Mouse (Mus musculus): Measurements from ENCODE around the gene Afmid.
"Not testable (repeated sequence)": the region's sequence is repeated elsewhere in the genome, so short reads cannot be mapped to it uniquely, and the experiment has no call there.

Afmid gene

DNA sequence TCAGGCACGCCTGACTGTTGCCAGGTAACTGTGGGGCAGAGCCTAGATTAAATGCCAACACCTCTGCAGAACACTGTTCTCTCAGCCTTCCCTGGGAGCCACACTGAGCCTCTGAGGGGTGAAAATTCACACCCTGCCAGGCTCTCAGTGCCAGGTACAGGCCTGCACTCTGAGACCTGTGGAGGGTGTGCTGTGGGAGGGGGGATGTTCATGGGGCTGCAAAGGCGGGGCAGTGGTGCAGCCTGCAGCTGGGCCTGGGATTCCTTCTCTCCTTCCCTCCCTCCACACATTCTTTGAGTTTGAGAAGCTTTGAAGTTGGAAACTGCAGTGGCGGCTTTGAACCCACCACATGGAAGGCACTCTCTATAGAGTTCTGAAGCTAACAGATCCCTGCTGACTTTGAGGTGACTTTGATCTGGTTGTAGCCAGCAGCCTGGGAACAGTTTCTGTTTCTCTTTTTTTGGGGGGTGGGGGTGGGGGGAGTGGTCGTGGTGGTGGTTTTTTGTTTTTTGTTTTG lies 31.6 kb upstream of the Afmid start:
- DNase-seq (ENCODE audit: low spot score) = no peak

- no peak for DNase-seq (ENCODE audit: low spot score)
Observed at GRCm38 (mm10) chr11:117796954-117797353, 28.8 kb upstream of the Afmid start.

DNA sequence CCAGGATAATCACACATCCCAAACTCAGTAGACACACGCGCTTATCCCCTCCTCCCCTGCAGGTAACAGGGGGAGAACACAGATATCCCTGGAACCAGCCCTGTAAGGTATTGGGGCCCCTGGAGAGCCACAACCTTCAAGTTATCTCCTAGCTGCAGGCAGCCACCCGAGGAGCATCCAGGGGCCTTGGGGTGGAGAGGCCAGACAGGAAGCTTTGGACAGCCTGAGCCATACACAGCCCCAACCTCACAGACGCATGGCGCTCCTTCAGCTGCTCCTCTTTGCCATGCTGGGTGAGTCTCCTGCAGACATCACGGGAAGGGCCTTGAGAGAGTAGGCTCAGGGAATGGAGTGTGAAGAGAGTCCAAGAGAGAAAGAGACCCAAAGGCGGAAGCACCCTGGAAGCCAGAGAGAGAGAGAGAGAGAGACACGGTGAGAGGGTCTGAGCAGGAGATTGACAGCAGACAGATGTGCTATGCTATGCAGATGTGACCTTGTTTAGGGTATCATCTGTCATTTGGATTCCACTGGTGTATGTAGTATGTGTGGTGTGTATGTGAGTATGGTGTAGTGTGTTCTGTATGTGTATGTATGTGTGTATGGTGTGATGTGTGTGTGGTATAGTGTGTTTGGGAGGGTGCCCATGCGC lies 28.1 kb upstream of the Afmid start, which contains the start of gene 6030468B19Rik:
TSS of gene 6030468B19Rik (plus strand) at position 150 of the 649 bp plus-strand sequence.
- DNase-seq (ENCODE audit: low spot score) = no peak

DNA sequence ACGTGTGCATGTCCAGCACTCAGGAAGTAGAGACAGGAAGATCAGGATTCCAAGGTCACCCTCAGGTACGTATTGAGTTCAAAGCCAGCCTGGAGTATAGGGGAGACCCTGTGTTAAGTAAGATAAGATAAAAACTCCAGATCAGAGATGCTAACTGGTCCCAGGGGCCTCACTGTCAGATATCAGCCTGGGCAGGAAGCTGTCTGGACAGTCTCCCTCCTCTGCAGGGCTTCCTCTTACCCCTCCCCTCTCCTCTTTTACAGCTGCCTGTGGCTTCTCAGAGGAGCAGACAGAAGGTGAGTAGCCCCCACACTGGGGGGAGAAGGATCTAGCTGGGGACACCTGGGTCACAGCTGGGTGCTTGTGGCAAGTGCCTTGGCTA lies 27.6 kb upstream of the Afmid start:
- DNase-seq (ENCODE audit: low spot score) = no peak

DNA sequence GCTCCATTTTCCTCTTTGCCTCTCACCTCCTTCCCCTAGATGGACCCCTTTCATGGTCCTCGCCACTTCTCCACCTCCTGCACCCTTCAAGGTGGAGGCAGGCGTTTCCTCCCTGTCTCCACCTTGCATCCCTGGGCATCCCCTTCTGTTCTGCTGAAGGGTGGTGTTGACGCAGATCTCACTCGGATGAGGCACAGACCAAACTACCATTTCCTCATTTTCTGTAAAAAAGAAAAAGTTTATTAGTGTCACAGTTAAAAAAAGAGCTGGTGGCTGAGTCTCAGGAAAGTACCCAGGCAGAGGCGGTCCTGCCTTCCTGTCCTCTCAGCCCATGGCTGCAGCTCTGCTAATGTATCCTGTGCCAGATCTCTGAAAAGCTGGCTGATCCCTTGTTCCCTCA lies 26.6 kb upstream of the Afmid start:
- DNase-seq (ENCODE audit: low spot score) = no peak

DNA sequence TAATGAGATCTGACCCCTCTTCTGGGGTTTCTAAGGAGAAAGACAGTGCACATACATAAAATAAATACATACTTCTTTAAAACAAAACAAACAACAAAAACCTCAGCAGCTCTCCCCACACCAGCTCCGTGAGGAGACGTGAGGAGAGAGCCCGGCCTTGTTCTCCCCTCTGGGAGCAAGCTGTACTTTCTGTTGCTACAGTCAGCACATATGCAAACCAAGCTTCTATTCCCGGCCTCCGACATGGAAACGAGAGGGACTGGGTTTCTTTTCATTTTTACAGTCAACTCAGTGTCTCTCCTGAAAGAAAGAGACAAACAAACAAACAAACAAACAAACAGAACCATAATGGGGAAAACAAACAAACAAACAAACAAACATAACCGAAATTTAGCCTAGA lies 25.7 kb upstream of the Afmid start:
- DNase-seq (ENCODE audit: low spot score) = no peak

GRCm38 (mm10) chr11:117801650-117802049 lies 24.1 kb upstream of the Afmid start:
- no peak for DNase-seq (ENCODE audit: low spot score)

- DNase-seq (ENCODE audit: low spot score) = no peak
Observed at GRCm38 (mm10) chr11:117803166-117803688, 22.5 kb upstream of the Afmid start.

- no peak for DNase-seq (ENCODE audit: low spot score)
Observed at GRCm38 (mm10) chr11:117806781-117807180, 18.9 kb upstream of the Afmid start.

DNA sequence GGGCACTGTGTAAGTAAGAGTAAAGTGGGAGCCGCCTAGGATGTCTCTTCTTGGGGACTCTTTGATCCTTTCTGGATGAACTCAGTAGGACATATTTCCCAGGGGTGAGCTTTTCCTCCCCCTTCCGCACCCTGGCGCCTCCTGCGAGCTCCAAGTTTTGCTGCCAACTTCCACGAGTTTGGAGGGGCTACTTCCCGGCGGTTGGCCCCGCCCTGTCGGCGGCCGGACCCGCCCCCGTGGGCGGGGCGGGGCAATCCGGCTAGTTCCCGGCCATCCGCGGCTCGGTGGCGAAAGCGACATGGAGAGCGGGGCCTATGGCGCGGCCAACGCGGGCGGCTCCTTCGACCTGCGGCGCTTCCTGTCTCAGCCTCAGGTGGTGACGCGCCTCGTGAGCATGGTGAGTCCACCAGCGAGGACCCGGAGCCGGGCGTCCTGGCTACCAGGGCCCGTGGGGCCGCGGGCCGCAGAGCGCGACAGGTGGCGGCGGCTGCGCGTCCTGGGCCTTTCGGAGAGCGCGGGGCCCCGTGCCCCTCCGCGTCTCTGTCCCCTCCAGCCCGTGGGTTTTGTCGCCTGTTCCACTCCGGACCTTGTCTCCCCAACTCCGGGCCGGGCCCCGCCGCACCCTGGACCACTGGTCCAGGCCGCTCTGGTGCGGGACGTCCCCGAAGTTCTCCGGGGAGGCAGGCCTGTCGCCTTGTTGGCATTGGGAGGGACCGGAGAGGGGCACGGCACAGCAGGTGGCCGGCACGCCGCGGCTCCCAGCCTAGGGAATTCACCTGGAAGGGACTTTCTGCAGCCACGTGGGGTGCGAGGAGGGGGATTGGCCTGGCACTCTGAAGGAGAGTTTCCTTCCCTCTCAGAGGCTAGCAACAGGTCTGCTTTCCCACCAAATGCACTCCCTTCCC lies 16.1 kb upstream of the Afmid start, which contains the start of the genes Gm20708 and Syngr2:
TSS of gene Gm20708 (plus strand) at position 262 of the 905 bp plus-strand sequence.
TSS of gene Syngr2 (plus strand) at position 262 of the 905 bp plus-strand sequence.
- DNase-seq (ENCODE audit: low spot score) = no peak

DNA sequence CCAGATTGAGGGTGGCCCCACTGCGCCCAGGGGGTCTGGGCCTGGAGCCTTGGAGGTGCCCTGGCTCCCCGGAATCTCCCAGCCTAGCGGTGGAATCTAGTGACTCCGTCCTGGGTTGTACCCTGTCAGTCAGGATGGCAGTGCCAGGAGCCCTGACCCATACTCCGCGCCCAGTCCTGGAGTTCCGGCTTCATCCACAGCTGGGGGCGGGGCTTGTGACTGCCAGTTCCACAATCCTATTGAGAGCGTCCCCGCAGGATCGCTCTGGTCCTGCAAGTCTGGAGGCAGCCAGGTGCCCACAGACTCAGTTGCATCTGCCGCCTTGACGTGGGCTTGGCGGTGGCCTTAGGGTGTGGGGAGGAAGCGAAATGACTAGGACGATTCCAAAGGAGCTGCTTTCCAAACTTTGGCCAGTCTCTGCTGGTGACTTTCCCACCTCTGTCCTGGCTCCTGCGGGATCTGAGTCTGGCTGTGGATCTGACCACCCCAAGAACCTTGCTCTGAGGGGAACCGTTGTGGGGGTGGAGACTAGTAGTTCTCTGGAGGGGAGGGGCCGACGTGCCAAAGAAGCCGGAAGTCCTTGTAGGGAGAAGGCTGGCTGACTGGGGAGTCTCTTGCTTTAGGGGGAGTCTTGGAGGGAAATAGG lies 15.2 kb upstream of the Afmid start:
- DNase-seq (ENCODE audit: low spot score) = no peak

GRCm38 (mm10) chr11:117813867-117814266 lies 11.9 kb upstream of the Afmid start:
- DNase-seq (ENCODE audit: low spot score) = no peak

DNA sequence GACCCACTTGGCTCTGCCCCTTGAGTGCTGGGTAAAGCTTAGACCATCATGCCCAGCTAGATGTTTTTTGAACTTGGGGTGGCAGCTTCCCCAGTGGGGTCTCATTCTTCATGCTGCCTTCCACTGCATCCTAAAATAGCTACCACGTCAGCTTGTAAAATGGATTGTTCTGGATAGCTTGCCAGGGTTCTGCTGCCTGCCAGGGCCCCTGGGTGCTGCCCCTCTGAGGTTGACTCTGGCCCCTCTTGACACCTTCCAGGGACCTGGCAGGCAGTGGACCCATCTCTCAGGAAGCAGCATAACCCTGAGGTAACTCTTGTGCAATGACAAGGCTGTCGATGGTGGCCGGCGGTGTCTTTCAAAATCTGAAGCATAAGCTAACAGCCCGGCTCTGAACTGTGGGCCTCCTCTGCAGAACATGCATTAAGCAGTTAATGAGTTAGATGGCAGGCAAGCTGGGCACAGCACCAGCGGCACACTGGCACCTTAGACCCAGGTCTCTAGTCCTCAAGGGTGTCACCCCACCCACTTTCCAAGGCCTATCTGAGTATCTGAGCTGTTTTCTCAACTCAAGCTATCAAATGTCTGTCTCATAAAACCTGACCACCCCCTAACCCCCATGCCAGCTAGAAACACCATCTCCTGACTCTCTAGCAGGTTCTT lies 10.9 kb upstream of the Afmid start:
- DNase-seq (ENCODE audit: low spot score) = no peak

DNA sequence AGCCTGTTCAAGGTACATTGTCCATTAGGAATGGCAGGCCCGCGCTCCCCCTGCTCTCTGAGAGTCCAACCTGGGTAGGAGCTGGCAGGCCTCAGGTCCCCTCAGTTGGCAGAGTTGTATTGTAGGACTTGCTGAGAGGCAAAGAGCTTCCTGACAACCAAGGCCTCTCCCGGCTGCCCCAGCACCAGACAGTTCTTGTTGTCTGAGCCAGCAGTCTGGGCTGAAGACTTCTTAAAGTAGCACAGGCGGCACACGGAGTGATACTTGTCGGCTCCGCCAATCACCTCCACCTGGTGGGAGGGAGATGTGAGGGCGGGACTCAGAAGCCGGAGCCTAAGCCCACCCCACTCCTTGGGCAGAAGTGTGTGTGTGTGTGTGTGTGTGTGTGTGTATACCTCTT lies 9.9 kb upstream of the Afmid start:
- not testable (repeated sequence) for DNase-seq (ENCODE audit: low spot score)

- no peak for DNase-seq (ENCODE audit: low spot score)
Observed at GRCm38 (mm10) chr11:117816389-117816996, 9.2 kb upstream of the Afmid start.

DNA sequence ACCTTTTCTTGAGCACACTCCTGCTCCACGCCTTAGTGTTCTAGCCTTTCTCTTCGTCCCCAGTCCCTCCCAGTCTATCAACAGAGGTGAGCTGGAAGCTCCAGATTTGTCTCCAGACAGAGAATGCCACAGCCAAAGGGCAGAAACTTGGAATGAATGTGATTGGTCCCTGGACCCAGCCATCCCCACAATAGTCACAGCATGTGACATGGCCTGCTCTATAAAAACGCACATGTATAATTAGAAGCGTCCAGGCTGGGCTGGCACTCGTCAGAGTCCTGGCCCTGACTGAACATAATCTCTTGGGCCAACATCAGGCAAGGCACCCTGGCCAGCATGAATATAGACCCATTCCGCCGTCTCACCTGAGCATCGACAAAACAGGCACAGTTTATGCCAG lies 6.6 kb upstream of the Afmid start:
- no peak for DNase-seq (ENCODE audit: low spot score)

- no peak for DNase-seq (ENCODE audit: low spot score)
Observed at GRCm38 (mm10) chr11:117820173-117820572, 5.6 kb upstream of the Afmid start.

- no peak for DNase-seq (ENCODE audit: low spot score)
Observed at GRCm38 (mm10) chr11:117821868-117822267, 3.9 kb upstream of the Afmid start.

DNA sequence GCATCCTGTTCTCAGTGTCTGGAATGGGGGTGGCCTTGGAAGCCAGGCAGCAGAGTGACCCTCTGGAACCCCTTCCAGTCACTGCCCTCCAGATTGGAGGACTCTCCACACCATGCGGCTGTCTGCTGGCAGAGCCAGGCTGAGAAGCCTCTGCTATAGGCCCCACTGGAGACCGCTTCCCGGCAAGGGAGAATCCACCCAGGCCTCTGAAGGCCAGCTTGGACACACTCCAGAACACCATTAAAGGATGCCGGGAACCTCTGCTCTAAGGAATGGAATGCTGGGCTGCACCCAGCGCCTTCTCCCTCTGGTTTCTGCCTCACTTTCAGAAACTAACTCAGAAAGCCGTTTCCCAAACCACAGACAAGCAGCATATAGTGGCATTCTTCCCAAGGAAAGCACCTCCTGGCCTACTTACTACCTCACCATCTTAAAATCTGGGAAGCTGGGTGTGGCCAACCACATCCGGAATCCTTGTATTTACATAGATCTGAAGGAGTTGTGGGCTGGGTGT lies 2.9 kb upstream of the Afmid start:
- DNase-seq (ENCODE audit: low spot score) = no peak

- DNase-seq (ENCODE audit: low spot score) = no peak
Observed at GRCm38 (mm10) chr11:117823411-117823810, 2.3 kb upstream of the Afmid start.

All from layer of hippocampus, adult 9-10 months (tissue).